Mouse (Mus musculus): ENCODE results near the gene Met.

Met gene

DNA sequence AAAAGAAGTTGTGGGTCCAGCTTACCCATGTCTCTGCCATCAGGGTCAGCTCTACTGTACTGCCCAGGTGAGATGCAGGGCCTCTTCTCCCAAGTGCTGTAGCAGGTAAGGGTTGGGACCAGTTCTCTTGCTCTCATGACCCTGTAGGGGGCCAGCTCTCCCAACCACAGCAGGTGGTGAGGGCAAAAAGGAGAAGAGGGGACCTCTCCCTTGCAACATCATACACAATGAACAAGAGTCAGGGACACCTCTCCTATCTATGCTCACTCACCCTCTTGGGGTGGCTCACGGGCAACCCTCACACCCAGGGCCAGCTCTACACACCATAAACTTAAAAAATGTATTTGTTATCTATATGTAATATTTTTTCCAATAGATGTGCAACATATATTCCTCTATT is 143.3 kb downstream of the Met start:
- DNase-seq (ENCODE audit: low spot score in 2 of 2) = no peak

DNA sequence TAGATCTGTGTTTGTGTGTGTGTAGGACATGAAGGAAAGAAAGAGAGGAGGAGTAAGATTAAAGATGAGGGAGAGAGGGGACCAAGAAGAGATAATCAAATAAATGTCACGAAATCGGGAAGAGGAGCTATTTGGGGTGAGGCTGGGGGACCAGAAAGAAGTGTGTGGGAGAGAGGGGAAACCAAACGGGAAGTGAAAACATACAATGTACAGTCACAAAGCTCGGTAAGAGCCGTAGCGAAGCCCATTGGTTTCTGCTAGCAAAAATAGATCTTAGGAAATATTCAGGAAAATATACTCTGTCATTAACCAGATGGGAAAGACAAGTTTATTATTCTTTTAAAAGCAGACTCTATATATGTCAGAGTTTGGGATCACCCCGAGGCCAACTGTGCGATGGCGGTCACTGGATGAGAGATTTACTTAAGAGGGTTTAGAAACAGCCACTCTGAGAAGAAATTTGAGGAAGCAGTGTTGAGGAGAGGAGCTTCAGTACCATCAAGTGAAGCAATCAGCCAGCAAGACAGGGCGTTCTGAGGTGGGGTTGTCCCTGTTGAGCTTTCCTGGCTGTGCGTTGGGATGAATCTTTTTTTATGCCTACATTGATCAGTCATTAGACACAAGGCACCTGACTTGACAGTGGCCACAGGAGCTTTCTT is 147.9 kb downstream of the Met start:
- DNase-seq (ENCODE audit: low spot score in 2 of 2) = no peak

DNA sequence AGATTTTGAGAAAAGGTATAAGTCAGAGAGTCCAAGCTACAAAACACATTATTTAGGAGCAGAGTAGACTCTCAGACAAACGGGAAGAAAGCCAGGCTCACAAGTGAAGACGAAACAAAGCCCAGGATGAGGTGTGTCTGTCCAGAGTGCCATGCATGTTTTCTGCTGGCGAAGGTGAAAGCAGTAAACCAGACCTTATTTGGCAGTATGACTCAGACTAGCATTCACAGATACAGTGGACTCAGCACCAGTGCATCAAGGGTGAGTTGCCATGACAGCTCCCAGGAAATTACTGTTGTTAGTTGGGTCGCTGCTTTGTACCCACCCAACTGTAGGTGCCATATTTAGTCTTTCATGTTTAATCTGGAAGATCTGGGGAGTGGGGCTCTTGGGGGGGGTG is 149.1 kb downstream of the Met start:
- DNase-seq (ENCODE audit: low spot score in 2 of 2) = no peak

DNA sequence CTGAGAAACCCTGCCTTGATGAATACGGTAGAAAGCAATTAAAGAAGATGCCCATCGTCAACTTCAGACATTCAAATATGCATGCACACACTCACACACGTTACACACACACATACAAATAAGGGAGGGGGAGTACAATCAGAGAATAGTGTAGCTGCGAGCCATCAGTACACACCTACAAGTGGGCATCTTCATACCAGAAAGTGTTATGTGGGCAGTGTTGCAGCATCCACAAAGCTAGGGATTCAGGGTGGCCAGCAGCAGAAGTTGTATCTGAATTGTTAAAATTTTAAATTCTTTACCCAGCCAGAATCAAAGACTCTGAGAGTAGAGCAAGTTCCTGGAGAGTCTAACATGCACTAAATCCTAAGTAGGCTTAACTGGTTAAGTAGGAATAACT is 157.2 kb downstream of the Met start:
- DNase-seq (ENCODE audit: low spot score in 2 of 2) = no peak

DNA sequence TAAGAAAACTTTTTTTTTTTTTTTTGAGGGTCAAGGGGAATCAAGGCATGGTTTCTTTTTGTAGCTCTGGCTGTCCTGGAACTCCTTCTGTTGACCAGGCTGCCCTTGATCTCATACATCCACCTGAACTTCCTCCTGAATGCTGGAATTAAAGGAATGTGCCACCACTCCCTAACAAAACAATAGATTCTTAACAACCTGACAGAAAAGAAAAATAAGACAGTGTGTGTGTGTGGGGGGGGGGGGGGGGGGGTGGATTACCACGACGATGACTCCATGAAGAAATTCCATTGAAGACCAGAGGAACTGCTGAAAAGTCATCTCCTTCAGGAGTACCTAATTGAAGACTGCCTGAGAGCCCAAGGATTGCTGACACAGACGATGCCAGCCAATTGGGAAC is 157.8 kb downstream of the Met start:
- DNase-seq (ENCODE audit: low spot score in 2 of 2) = no peak

All from thymus, postnatal 10 days (tissue).